Mouse (Mus musculus): ENCODE results near the gene Prepl. TPM values are rescaled to one million over a fixed set of nuclear protein-coding genes. Genes with fewer than 3 reads are reported as not detected.

Gene Prepl
- polyA plus RNA-seq, 1 experiment from 2014 or later: 25.8 TPM

GRCm38 (mm10) chr17:85030651-85031050 lies 59.4 kb downstream of the Prepl start:
- no peaks in the 10 kb centered on the region for H3K27me3 ChIP-seq (ENCODE audit: insufficient read depth, low read length)
- DNase-seq (ENCODE audit: low spot score) (no peak), ATAC-seq (replicated peaks; ENCODE audit: low FRiP score, low read depth) (no peak)
- 0 out of 2 replicates have a peak overlapping the region, but pooled peaks have one; percentile 12 for H3K4me2 ChIP-seq (ENCODE audit: low read length)
- no peak overlapping the region for H3K9ac ChIP-seq (ENCODE audit: low read depth, low read length)
- WGBS: 63% methylated on average over 5 of the region's 5 CpGs
- no peak overlapping the region for H3K4me3 ChIP-seq (replicated peaks; ENCODE audit: low read depth, low read length)
- H3K36me3 ChIP-seq (ENCODE audit: insufficient read depth, low read length): no peaks in the 10 kb centered on the region
- 0 out of 2 replicates have a peak overlapping the region, but pooled peaks have one; percentile 15 for H3K27ac ChIP-seq
- TF ChIP-seq CTCF (IDR thresholded peaks at IDR 0.05; ENCODE audit: low read depth): no peak
- H3K4me1 ChIP-seq (replicated peaks; ENCODE audit: insufficient read depth, low read length): peaks cover 4% of the 10 kb centered on the region; the same call in 1 of the 2 replicates
- no peaks in the 10 kb centered on the region for H3K9me3 ChIP-seq (replicated peaks; ENCODE audit: low read length)

DNA sequence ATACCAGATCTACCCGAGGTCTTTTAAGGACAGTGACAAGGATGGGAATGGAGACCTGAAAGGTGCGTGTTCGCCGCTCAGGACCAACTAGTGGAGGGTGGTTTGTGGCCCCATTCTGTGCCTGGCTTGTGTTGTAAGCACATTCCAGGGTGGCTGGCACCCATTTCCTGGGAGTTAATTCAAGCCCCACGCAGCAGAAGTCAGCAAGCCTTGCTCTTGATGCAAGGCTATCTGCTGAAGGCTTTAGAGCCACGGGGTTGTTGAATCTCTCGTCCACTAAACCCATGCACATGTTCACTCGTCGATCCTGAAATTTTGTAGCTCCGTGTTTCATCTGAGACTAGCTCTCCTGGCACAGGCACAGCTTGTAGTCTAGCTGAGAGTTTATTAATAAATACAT lies 61.2 kb downstream of the Prepl start:
- no peak overlapping the region for H3K4me3 ChIP-seq (replicated peaks; ENCODE audit: low read depth, low read length)
- DNase-seq (ENCODE audit: low spot score) (no peak), ATAC-seq (replicated peaks; ENCODE audit: low FRiP score, low read depth) (no peak)
- H3K4me2 ChIP-seq (ENCODE audit: low read length): peak overlapping the region; percentile 4; the same call in 1 of the 2 replicates
- H3K36me3 ChIP-seq (ENCODE audit: insufficient read depth, low read length): no peaks in the 10 kb centered on the region
- H3K4me1 ChIP-seq (replicated peaks; ENCODE audit: insufficient read depth, low read length): peaks cover 4% of the 10 kb centered on the region; the same call in 1 of the 2 replicates
- no peaks in the 10 kb centered on the region for H3K27me3 ChIP-seq (ENCODE audit: insufficient read depth, low read length)
- H3K9me3 ChIP-seq (replicated peaks; ENCODE audit: low read length): no peaks in the 10 kb centered on the region
- H3K27ac ChIP-seq: peak overlapping the region; percentile 44
- peak overlapping the region; percentile 13; the same call in 1 of the 2 replicates for H3K9ac ChIP-seq (ENCODE audit: low read depth, low read length)
- WGBS: 92% methylated on average over 10 of the region's 10 CpGs
- no peak for TF ChIP-seq CTCF (IDR thresholded peaks at IDR 0.05; ENCODE audit: low read depth)

DNA sequence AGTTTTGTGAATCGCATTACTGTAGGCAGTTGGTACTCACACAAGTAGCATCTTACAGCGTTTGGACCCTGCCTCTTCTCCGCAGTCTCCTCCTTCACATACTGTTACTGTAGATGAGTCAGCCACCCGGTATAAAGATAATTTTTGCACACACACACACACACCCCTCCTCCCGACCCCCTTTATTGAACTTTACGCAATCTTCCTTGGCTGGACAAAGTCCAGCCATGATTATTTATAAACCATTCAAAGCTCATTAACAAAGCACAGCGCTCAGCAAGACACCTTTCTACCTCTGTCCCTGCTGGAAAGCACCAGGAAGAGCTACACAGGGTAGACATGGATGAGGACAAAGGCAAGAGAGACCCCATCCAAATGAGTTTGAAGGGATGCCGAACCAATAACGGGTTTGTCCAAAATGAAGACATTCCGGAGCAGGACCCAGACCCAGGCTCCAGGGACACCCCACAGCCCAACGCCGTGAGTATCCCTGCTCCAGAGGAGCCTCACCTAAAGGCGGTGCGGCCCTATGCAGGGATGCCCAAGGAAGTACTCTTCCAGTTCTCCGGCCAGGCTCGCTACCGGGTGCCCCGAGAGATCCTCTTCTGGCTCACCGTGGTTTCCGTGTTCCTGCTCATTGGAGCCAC lies 61.8 kb downstream of the Prepl start, which contains the start of gene Slc3a1:
TSS of gene Slc3a1 (plus strand) at position 284 of the 647 bp plus-strand sequence.
- Histone ChIP-seq H3K9me3 (replicated peaks; ENCODE audit: low read length) (no peaks in the 10 kb centered on the region), H3K4me1 (replicated peaks; ENCODE audit: insufficient read depth, low read length) (peaks cover 4% of the 10 kb centered on the region; the same call in 1 of the 2 replicates), H3K27me3 (ENCODE audit: insufficient read depth, low read length) (no peaks in the 10 kb centered on the region), H3K36me3 (ENCODE audit: insufficient read depth, low read length) (no peaks in the 10 kb centered on the region), H3K27ac (peak within 1 kb of the TSS; percentile 44), H3K9ac (ENCODE audit: low read depth, low read length) (peak within 1 kb of the TSS; percentile 13; the same call in 1 of the 2 replicates), H3K4me2 (ENCODE audit: low read length) (peak within 1 kb of the TSS; percentile 4; the same call in 1 of the 2 replicates), H3K4me3 (replicated peaks; ENCODE audit: low read depth, low read length) (no peak within 1 kb of the TSS)
- whole genome bisulfite sequencing: 88% methylated on average over 20 of the region's 20 CpGs
- peak; percentile 33; the same call in 1 of the 2 replicates for ATAC-seq (replicated peaks; ENCODE audit: low FRiP score, low read depth)
- no peak for TF ChIP-seq CTCF (IDR thresholded peaks at IDR 0.05; ENCODE audit: low read depth)
- no peak for DNase-seq (ENCODE audit: low spot score)

GRCm38 (mm10) chr17:85027247-85027646 lies 62.8 kb downstream of the Prepl start:
- 53% methylated on average over 3 of the region's 3 CpGs for WGBS
- ATAC-seq (replicated peaks; ENCODE audit: low FRiP score, low read depth) (peak; percentile 85), DNase-seq (ENCODE audit: low spot score) (peak; percentile 54)
- TF ChIP-seq CTCF (IDR thresholded peaks at IDR 0.05; ENCODE audit: low read depth): no peak
- peaks cover 4% of the 10 kb centered on the region; the same call in 1 of the 2 replicates for H3K4me1 ChIP-seq (replicated peaks; ENCODE audit: insufficient read depth, low read length)
- H3K4me3 ChIP-seq (replicated peaks; ENCODE audit: low read depth, low read length): no peak overlapping the region
- H3K36me3 ChIP-seq (ENCODE audit: insufficient read depth, low read length): no peaks in the 10 kb centered on the region
- no peaks in the 10 kb centered on the region for H3K27me3 ChIP-seq (ENCODE audit: insufficient read depth, low read length)
- H3K27ac ChIP-seq: peak overlapping the region; percentile 44; the same call in 1 of the 2 replicates
- H3K9ac ChIP-seq (ENCODE audit: low read depth, low read length): no peak overlapping the region
- H3K9me3 ChIP-seq (replicated peaks; ENCODE audit: low read length): no peaks in the 10 kb centered on the region
- H3K4me2 ChIP-seq (ENCODE audit: low read length): no peak overlapping the region

- Histone ChIP-seq H3K4me2 (ENCODE audit: low read length) (no peak overlapping the region), H3K9me3 (replicated peaks; ENCODE audit: low read length) (no peaks in the 10 kb centered on the region), H3K27me3 (ENCODE audit: insufficient read depth, low read length) (no peaks in the 10 kb centered on the region), H3K4me3 (replicated peaks; ENCODE audit: low read depth, low read length) (no peak overlapping the region), H3K36me3 (ENCODE audit: insufficient read depth, low read length) (no peaks in the 10 kb centered on the region), H3K27ac (no peak overlapping the region), H3K4me1 (replicated peaks; ENCODE audit: insufficient read depth, low read length) (peaks cover 4% of the 10 kb centered on the region; the same call in 1 of the 2 replicates), H3K9ac (ENCODE audit: low read depth, low read length) (no peak overlapping the region)
- TF ChIP-seq CTCF (IDR thresholded peaks at IDR 0.05; ENCODE audit: low read depth): no peak
- WGBS: 80% methylated on average over 6 of the region's 6 CpGs
- ATAC-seq (replicated peaks; ENCODE audit: low FRiP score, low read depth): no peak
- no peak for DNase-seq (ENCODE audit: low spot score)
Measured at GRCm38 (mm10) chr17:85026436-85026835, 63.6 kb downstream of the Prepl start.

- Histone ChIP-seq H3K4me3 (replicated peaks; ENCODE audit: low read depth, low read length) (no peak overlapping the region), H3K9me3 (replicated peaks; ENCODE audit: low read length) (no peaks in the 10 kb centered on the region), H3K36me3 (ENCODE audit: insufficient read depth, low read length) (no peaks in the 10 kb centered on the region), H3K27ac (peak overlapping the region; percentile 43; the same call in 1 of the 2 replicates), H3K9ac (ENCODE audit: low read depth, low read length) (no peak overlapping the region), H3K27me3 (ENCODE audit: insufficient read depth, low read length) (no peaks in the 10 kb centered on the region), H3K4me1 (replicated peaks; ENCODE audit: insufficient read depth, low read length) (no peaks in the 10 kb centered on the region), H3K4me2 (ENCODE audit: low read length) (no peak overlapping the region)
- WGBS: 77% methylated on average over 6 of the region's 6 CpGs
- TF ChIP-seq CTCF (IDR thresholded peaks at IDR 0.05; ENCODE audit: low read depth): no peak
- no peak for ATAC-seq (replicated peaks; ENCODE audit: low FRiP score, low read depth)
- DNase-seq (ENCODE audit: low spot score): no peak
Measured at GRCm38 (mm10) chr17:85025151-85025550, 64.9 kb downstream of the Prepl start.
